Mouse (Mus musculus): ENCODE results near the gene Nit2. TPM values are rescaled to one million over a fixed set of nuclear protein-coding genes. Genes with fewer than 3 reads are reported as not detected.
A peak's percentile ranks its signal among the peaks of the same experiment; 100 is the strongest.

The Nit2 gene
- total and polyA plus RNA-seq, 3 experiments = 33.6 to 38.9 TPM; not detected in 1

DNA sequence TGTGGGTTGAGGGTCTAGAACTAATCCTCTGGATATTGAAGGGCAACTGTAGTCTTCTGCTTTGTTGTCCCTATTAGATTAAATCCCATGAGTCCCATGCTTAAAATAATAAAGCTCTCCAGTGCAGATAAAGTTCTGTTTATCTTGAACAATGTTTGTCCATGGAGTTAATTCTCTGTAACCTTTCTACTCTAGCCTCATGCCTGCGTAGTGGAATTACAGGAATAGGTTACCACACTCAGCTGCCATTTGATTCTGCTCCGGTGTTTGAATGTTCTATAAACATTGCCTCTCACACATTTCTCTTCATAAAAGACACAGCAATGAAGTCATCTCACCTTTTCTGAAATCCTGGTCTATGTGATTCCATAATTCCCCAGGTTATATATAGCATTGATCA is 39.3 kb downstream of the Nit2 start:
- Histone ChIP-seq H3K27ac (ENCODE audit: control insufficient read depth, low read depth, low read length) (no peak overlapping the region), H3K9ac (ENCODE audit: control insufficient read depth, low read depth, low read length, poor library complexity, severe bottlenecking) (no peak overlapping the region), H3K27me3 (ENCODE audit: control insufficient read depth in 1 of 2, insufficient read depth in 2 of 2, low read length in 2 of 2) (no peaks in the 10 kb centered on the region), H3K4me1 (ENCODE audit: control insufficient read depth in 1 of 2, insufficient read depth in 2 of 2, low read length in 2 of 2) (peaks cover 9 to 12% of the 10 kb centered on the region in 2 experiments), H3K79me2 (ENCODE audit: control insufficient read depth, insufficient read depth, low read length, poor library complexity) (peaks cover 75% of the 10 kb centered on the region), H3K4me3 (ENCODE audit: control insufficient read depth in 1 of 2, insufficient read depth in 1 of 2, low read depth in 2 of 2, low read length in 2 of 2) (no peak overlapping the region), H3K9me3 (replicated peaks; ENCODE audit: insufficient read depth, low read length) (no peaks in the 10 kb centered on the region), H3K36me3 (ENCODE audit: control insufficient read depth in 1 of 2, insufficient read depth in 2 of 2, low read length in 2 of 2) (peaks cover 10 to 65% of the 10 kb centered on the region in 2 experiments)
- no peak for DNase-seq (ENCODE audit: low read depth, low spot score)
- TF ChIP-seq NELFE (IDR thresholded peaks at IDR 0.05; ENCODE audit: low read depth, low read length) = no peak
- TF ChIP-seq POLR2A (IDR thresholded peaks at IDR 0.05; ENCODE audit: control insufficient read depth in 1 of 2, insufficient read depth in 1 of 2, low read depth in 1 of 2, low read length in 2 of 2, poor library complexity in 1 of 2) = no peak
- no peak for TF ChIP-seq SMC3 (IDR thresholded peaks at IDR 0.05; ENCODE audit: low read depth, low read length)
- TF ChIP-seq ZMIZ1 (IDR thresholded peaks at IDR 0.05; ENCODE audit: low read depth, low read length) = no peak
- no peak for TF ChIP-seq MYC (IDR thresholded peaks at IDR 0.05; ENCODE audit: low read depth, low read length)

DNA sequence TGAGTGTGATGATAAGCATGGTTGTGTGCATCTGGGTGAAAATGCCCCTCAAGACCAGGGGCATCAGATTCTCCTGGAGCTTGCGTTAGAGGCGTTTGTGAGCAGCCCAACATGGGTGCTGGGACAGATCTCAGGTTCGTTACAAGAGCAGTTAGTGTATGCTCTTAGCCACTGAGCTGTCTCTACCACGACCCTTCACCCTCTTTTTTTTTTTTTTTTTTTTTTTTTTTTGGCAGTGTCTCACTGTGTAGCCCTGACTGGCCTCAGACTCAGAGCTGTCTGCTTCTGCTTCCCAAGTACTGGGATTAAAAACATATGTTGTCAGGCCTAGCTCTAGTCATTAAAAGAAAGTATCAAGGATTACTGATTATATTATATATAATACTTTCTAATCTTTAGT is 40.9 kb downstream of the Nit2 start:
- H3K27ac ChIP-seq (ENCODE audit: control insufficient read depth, low read depth, low read length) = no peak overlapping the region
- no peak overlapping the region for H3K4me3 ChIP-seq (ENCODE audit: control insufficient read depth in 1 of 2, insufficient read depth in 1 of 2, low read depth in 2 of 2, low read length in 2 of 2)
- H3K36me3 ChIP-seq (ENCODE audit: control insufficient read depth in 1 of 2, insufficient read depth in 2 of 2, low read length in 2 of 2) = peaks cover 8 to 57% of the 10 kb centered on the region in 2 experiments
- DNase-seq (ENCODE audit: low read depth, low spot score) = no peak
- TF ChIP-seq NRF1 (IDR thresholded peaks at IDR 0.05; ENCODE audit: insufficient read depth, low read depth, low read length, poor library complexity, severe bottlenecking) (no peak), UBTF (IDR thresholded peaks at IDR 0.05; ENCODE audit: borderline replicate concordance, insufficient read depth, low read depth, low read length) (no peak), USF1 (IDR thresholded peaks at IDR 0.05; ENCODE audit: low read depth, low read length) (no peak), ZNF384 (IDR thresholded peaks at IDR 0.05; ENCODE audit: low read depth, low read length) (peak; percentile 76)
- H3K9me3 ChIP-seq (replicated peaks; ENCODE audit: insufficient read depth, low read length) = no peaks in the 10 kb centered on the region
- H3K27me3 ChIP-seq (ENCODE audit: control insufficient read depth in 1 of 2, insufficient read depth in 2 of 2, low read length in 2 of 2) = no peaks in the 10 kb centered on the region
- H3K4me1 ChIP-seq (ENCODE audit: control insufficient read depth in 1 of 2, insufficient read depth in 2 of 2, low read length in 2 of 2) = peaks cover 4 to 12% of the 10 kb centered on the region in 2 experiments; a peak in 3 of 4 replicates
- H3K79me2 ChIP-seq (ENCODE audit: control insufficient read depth, insufficient read depth, low read length, poor library complexity) = peaks cover 75% of the 10 kb centered on the region
- H3K9ac ChIP-seq (ENCODE audit: control insufficient read depth, low read depth, low read length, poor library complexity, severe bottlenecking) = no peak overlapping the region

DNA sequence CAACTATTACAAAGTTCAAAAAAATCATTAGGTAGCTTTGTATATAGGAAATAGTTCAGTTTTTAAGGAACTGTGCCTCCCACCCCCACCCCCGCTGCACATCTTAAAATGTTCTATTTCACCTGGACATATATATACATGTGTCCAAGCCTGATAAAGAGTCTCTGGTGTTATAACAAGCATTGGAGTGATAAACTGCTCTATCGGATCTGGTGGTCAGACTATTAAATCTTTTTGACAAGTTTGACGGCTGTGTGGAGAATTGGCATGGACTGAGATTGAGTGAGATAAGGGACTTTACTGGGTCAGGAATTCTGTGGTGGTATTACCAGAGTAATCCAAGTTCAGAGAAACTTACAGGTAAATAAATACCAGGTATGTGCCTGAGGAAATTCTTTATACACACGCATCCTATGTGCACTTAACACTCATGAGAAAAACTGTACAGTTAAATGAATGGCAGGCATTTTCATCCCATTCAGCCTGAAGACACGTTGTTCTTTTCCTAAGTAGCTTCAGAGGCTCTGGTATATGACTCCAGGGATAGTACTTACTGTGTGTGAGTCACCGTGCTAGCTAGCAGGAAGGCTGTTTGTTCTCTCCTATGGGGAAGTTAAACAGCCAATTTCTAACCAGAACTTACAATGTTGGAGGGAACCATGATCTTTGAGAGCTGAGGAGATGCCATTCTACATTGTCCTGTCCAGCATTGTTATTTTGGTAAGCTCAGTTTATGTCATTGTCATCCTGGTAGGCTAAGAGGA is 44.3 kb downstream of the Nit2 start:
- Histone ChIP-seq H3K9me3 (replicated peaks; ENCODE audit: insufficient read depth, low read length) (no peaks in the 10 kb centered on the region), H3K27ac (ENCODE audit: control insufficient read depth, low read depth, low read length) (no peak overlapping the region)
- no peak for TF ChIP-seq BHLHE40 (IDR thresholded peaks at IDR 0.05; ENCODE audit: borderline replicate concordance, low read depth, low read length)
- TF ChIP-seq RAD21 (IDR thresholded peaks at IDR 0.05; ENCODE audit: low read depth, low read length) = no peak
- no peak for TF ChIP-seq TBP (IDR thresholded peaks at IDR 0.05; ENCODE audit: low read depth, low read length)
- TF ChIP-seq POLR2AphosphoS5 (IDR thresholded peaks at IDR 0.05; ENCODE audit: borderline replicate concordance, low read depth, low read length) = no peak
- no peak for TF ChIP-seq USF2 (IDR thresholded peaks at IDR 0.05; ENCODE audit: borderline replicate concordance in 1 of 2, insufficient read depth in 1 of 2, low read depth in 1 of 2, low read length in 2 of 2)
- TF ChIP-seq TCF12 (IDR thresholded peaks at IDR 0.05; ENCODE audit: low read depth, low read length) = peak; percentile 81
- TF ChIP-seq ZMIZ1 (IDR thresholded peaks at IDR 0.05; ENCODE audit: low read depth, low read length) = no peak
- no peak for TF ChIP-seq UBTF (IDR thresholded peaks at IDR 0.05; ENCODE audit: borderline replicate concordance, insufficient read depth, low read depth, low read length)
- TF ChIP-seq ZNF384 (IDR thresholded peaks at IDR 0.05; ENCODE audit: low read depth, low read length) = no peak
- TF ChIP-seq CTCF (IDR thresholded peaks at IDR 0.05 in 2 of 3, conservative IDR thresholded peaks at IDR 0.05 in 1 of 3; ENCODE audit: control insufficient read depth in 1 of 3, insufficient read depth in 1 of 3, low read depth in 2 of 3, low read length in 3 of 3, poor library complexity in 1 of 3, severe bottlenecking in 1 of 3) = no peak
- TF ChIP-seq JUND (IDR thresholded peaks at IDR 0.05; ENCODE audit: low read depth, low read length) = no peak
- no peak for TF ChIP-seq ZC3H11A (IDR thresholded peaks at IDR 0.05; ENCODE audit: low read depth, low read length)
- no peak for TF ChIP-seq NRF1 (IDR thresholded peaks at IDR 0.05; ENCODE audit: insufficient read depth, low read depth, low read length, poor library complexity, severe bottlenecking)
- peak; percentile 30 for TF ChIP-seq TAL1 (IDR thresholded peaks at IDR 0.05; ENCODE audit: low read length)
- TF ChIP-seq E2F4 (IDR thresholded peaks at IDR 0.05; ENCODE audit: borderline replicate concordance, low read depth, low read length) = no peak
- TF ChIP-seq EP300 (IDR thresholded peaks at IDR 0.05; ENCODE audit: low read depth in 1 of 2, low read length in 2 of 2) = peak; percentile 71 to 76
- peak; percentile 27; the same call in 1 of the 2 replicates for TF ChIP-seq MAFK (IDR thresholded peaks at IDR 0.05; ENCODE audit: borderline replicate concordance, low read depth, low read length)
- TF ChIP-seq RCOR1 (IDR thresholded peaks at IDR 0.05; ENCODE audit: low read depth, low read length) = peak; percentile 93

More for the DNA sequence above, 44.3 kb downstream of the Nit2 start:
- Histone ChIP-seq H3K4me3 (ENCODE audit: control insufficient read depth in 1 of 2, insufficient read depth in 1 of 2, low read depth in 2 of 2, low read length in 2 of 2) (peak overlapping the region; percentile 61 to 79), H3K36me3 (ENCODE audit: control insufficient read depth in 1 of 2, insufficient read depth in 2 of 2, low read length in 2 of 2) (peaks cover 3 to 43% of the 10 kb centered on the region in 2 experiments), H3K4me1 (ENCODE audit: control insufficient read depth in 1 of 2, insufficient read depth in 2 of 2, low read length in 2 of 2) (peaks cover 4 to 21% of the 10 kb centered on the region in 2 experiments; a peak in 3 of 4 replicates), H3K9ac (ENCODE audit: control insufficient read depth, low read depth, low read length, poor library complexity, severe bottlenecking) (peak overlapping the region; percentile 95), H3K79me2 (ENCODE audit: control insufficient read depth, insufficient read depth, low read length, poor library complexity) (peaks cover 50% of the 10 kb centered on the region), H3K27me3 (ENCODE audit: control insufficient read depth in 1 of 2, insufficient read depth in 2 of 2, low read length in 2 of 2) (no peaks in the 10 kb centered on the region)
- DNase-seq (ENCODE audit: low read depth, low spot score) = peak; percentile 72
